Mouse (Mus musculus) left cerebral cortex, adult 2 months (tissue): Measurements from ENCODE around the gene Lmo3. TPM values are rescaled to one million over a fixed set of nuclear protein-coding genes. Genes with fewer than 3 reads are reported as not detected.
A peak's percentile ranks its signal among the peaks of the same experiment; 100 is the strongest.

ENCODE experiments used
- DNase-seq, 2 experiments: peaks; one replicate each; pipeline ENCODE4 v3.0.0; 2021 to 2022; ENCODE audit warnings: low spot score in 2 of 2, mixed read lengths in 1 of 2; ENCODE audit errors: extremely low spot score in 1 of 2
- H3K27ac ChIP-seq: fragments of 200-600 bp; 2 replicates; pipeline ENCODE4 v1.8.1; 2022
- H3K4me3 ChIP-seq: fragments of 200-600 bp; 2 replicates; pipeline ENCODE4 v1.8.1; 2022
- CTCF ChIP-seq: fragments of 200-600 bp; IDR thresholded peaks from 2 replicates; pipeline ENCODE4 v1.8.1; 2022; ENCODE audit warnings: antibody characterized with exemption, mild to moderate bottlenecking, moderate library complexity
- intact Hi-C: fragments of 180-260 bp; cut with DNase I; formaldehyde crosslinking; loops from one replicate; pipeline ENCODE4 v1.15.1; 2025
- total RNA-seq, 2 experiments: library from RNA; stranded (reverse); gene quantifications; 2 replicates each; pipeline ENCODE4 v1.2.3; 2021

The Lmo3 gene
- total RNA-seq, 2 experiments from 2014 or later = 143 to 158 TPM

DNA sequence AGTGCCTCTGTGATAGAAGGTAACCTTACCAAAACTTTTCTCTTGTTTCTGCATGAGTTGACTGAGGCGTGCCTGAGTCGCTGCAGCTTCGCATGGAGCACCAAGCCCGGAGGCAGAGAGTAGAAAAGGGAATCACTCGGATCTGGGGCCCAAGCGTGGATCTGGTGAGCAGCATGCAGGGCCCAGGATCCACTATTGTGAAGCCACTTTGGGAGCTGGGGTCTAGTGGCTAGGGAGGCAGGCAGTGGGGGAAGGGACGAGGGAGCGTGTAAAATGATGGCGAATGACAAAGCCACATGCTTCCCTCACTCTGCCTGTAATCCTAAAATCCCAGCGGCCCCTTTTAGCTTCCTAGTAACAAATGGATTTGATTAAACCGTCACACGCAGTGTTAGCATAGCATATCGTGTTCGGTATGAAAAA, 160.6 kb downstream of the Lmo3 start:
- intact Hi-C loops = loop anchor here (5.0 kb wide), 1 partner anchor 249 kb away; no protein-coding TSS in a partner anchor
- peak in 1 of 2 experiments; percentile 49 for DNase-seq
- Histone ChIP-seq H3K4me3 (peak overlapping the region; percentile 62), H3K27ac (peak overlapping the region; percentile 87)
- no peak for TF ChIP-seq CTCF

- no peak for DNase-seq
- H3K27ac ChIP-seq = peak overlapping the region; percentile 87
- TF ChIP-seq CTCF = no peak
- intact Hi-C loops = loop anchor here (5.0 kb wide), 1 partner anchor 248 kb away; no protein-coding TSS in a partner anchor
- H3K4me3 ChIP-seq = peak overlapping the region; percentile 62
Observed at GRCm38 (mm10) chr6:138420536-138420891, 161.3 kb downstream of the Lmo3 start.

DNA sequence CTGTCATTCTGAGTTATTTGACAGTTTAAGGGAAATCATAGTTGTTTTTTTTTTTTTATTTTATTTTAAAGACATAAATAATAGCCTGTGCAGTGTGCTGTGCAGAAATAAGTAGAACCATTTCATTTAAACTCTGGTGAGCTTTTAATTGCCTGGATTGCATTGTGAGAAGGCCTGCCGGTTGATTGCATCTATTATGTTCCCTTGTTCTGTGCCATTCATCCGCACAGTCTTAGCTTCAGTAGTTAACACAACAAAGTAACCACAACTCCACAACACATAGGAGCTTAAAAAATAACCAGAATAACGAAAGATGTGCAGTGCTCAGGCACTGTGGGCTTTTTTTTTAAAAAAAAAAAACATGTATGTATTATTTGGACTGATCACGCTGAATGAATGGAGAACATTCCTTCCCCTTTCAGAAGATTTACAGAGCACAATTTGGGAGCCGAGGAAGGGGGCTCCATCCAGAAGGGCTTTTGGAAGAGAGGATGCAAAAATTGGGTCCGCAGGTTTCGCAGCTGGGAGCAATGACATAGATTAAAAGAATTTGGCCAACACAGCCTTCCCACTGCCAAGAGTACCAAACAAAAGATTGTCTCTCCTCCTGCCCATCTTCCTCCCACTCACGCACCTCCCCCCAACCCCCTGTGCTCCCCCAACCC, 161.8 kb downstream of the Lmo3 start:
- no peak for DNase-seq
- intact Hi-C loops = loop anchor here (5.0 kb wide), 1 partner anchor 248 kb away; no protein-coding TSS in a partner anchor
- H3K27ac ChIP-seq = peak overlapping the region; percentile 87
- no peak for TF ChIP-seq CTCF
- peak overlapping the region; percentile 62 for H3K4me3 ChIP-seq

DNA sequence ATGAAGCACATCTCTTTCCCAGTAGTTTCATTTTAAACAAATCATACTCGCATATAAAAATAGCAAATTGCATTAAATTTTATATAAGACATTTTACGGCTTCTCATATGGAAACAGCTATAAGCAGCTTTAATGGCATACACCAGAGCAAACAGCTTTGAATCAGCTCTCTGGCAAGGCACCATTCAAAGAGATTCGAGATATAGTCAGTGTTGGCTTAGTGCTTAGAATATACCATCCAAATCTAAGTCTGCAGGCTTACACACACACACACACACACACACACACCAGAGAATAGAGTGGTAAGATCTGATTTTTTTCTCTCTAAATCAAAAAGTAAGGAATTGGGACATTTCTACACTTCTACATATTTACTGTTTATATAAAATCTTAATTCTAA, 169.7 kb downstream of the Lmo3 start:
- intact Hi-C loops = no loop called here
- Histone ChIP-seq H3K4me3 (peak overlapping the region; percentile 2; the same call in 1 of the 2 replicates), H3K27ac (peak overlapping the region; percentile 50; the same call in 1 of the 2 replicates)
- no peak for DNase-seq
- TF ChIP-seq CTCF = no peak

- DNase-seq = no peak
- Histone ChIP-seq H3K4me3 (no peak overlapping the region), H3K27ac (no peak overlapping the region)
- intact Hi-C loops = no loop called here
- TF ChIP-seq CTCF = no peak
Observed at GRCm38 (mm10) chr6:138402031-138402430, 179.7 kb downstream of the Lmo3 start.

GRCm38 (mm10) chr6:138398836-138399235, 182.9 kb downstream of the Lmo3 start:
- TF ChIP-seq CTCF = no peak
- no peak for DNase-seq
- Histone ChIP-seq H3K4me3 (no peak overlapping the region), H3K27ac (no peak overlapping the region)
- intact Hi-C loops = no loop called here

DNA sequence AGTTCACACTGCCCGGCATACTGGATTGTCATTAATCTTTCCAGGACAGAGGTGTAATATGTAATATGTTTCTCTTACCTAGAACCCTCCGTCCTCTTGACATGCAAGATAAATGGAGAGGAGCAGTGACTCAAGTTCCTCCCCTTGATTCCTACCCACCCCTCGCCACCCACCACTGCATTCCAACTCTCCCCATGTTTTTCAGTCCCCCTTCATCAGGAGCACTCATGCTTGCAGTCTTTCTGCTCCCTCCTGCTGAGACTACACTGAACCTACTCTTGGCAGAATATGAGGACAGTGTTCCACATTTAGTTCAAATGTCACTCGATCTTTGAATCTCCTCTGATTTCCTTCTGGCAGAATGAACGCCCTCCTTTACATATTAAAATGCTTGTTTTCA, 190.7 kb downstream of the Lmo3 start:
- H3K4me3 ChIP-seq = no peak overlapping the region
- intact Hi-C loops = no loop called here
- TF ChIP-seq CTCF = no peak
- no peak for DNase-seq
- no peak overlapping the region for H3K27ac ChIP-seq

- TF ChIP-seq CTCF = no peak
- intact Hi-C loops = no loop called here
- Histone ChIP-seq H3K4me3 (no peak overlapping the region), H3K27ac (no peak overlapping the region)
- no peak for DNase-seq
Observed at GRCm38 (mm10) chr6:138388168-138388936, 193.4 kb downstream of the Lmo3 start.

DNA sequence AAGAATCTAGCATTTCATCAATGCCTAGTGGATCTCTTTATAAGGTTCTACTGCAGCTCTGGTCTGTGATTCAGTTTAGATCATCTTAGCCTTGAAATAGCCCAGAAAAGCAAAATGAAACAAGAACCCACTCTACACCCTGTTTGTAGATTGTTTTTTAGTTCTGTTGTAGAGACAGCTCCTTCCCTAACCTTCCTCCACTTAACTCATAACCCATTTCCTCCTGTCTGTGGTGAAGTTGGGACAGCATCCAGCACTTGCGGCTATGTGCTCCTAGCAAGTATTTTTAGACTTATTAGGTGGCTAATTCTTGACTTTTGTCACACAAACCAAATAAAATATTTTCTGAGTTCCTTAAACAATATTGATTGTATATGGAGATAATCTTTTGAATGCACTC, 198.6 kb downstream of the Lmo3 start:
- no peak for TF ChIP-seq CTCF
- no peak for DNase-seq
- Histone ChIP-seq H3K4me3 (no peak overlapping the region), H3K27ac (no peak overlapping the region)
- intact Hi-C loops = no loop called here

- no peak overlapping the region for H3K4me3 ChIP-seq
Observed at GRCm38 (mm10) chr6:138371176-138371575, 210.6 kb downstream of the Lmo3 start.

GRCm38 (mm10) chr6:138364111-138364510, 217.7 kb downstream of the Lmo3 start:
- TF ChIP-seq CTCF = no peak
- intact Hi-C loops = no loop called here
- no peak overlapping the region for H3K27ac ChIP-seq
- DNase-seq = no peak
- no peak overlapping the region for H3K4me3 ChIP-seq

More at GRCm38 (mm10) chr6:138371176-138371575, 210.6 kb downstream of the Lmo3 start:
- intact Hi-C loops = no loop called here
- no peak overlapping the region for H3K27ac ChIP-seq
- TF ChIP-seq CTCF = no peak
- no peak for DNase-seq

DNA sequence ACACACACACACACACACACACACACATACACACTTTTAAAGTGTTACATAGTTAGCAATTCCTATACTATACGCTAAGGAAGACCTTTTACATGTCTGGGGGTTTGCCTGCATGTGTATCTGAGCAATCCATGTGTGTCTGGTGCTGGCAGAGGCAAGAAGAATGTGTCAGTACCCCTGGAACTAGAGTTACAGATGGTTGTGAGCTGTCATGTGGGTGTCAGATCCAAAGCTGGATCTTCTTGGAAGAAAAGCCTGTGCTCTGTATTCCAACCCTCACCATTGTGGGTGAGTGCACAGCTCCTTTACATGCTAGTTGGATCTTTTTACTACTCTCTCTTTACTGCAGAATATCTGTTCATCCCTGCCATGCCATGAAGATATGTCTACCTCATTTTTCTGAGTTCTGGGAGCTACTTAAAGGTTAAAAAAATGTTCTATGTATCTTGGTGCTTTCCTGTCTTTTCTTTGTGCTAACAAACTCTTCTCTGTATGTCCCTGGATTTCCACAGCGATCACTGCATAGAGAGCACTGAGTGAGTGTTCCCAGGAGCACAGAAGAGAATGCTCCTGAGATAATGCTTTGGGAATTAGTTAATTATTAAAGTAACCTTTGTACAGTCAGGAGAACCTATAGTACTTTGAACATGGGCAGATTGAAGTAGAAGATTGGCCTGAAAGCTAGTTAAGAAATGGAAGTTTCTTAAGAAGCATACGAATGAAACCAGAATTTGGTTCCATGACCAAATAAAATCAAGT, 231.0 kb downstream of the Lmo3 start:
- intact Hi-C loops = no loop called here
- Histone ChIP-seq H3K4me3 (no peak overlapping the region), H3K27ac (no peak overlapping the region)
- TF ChIP-seq CTCF = no peak
- DNase-seq = no peak
